ENCODE assay signal across 22 mouse cellular contexts in the genomic region with DNA sequence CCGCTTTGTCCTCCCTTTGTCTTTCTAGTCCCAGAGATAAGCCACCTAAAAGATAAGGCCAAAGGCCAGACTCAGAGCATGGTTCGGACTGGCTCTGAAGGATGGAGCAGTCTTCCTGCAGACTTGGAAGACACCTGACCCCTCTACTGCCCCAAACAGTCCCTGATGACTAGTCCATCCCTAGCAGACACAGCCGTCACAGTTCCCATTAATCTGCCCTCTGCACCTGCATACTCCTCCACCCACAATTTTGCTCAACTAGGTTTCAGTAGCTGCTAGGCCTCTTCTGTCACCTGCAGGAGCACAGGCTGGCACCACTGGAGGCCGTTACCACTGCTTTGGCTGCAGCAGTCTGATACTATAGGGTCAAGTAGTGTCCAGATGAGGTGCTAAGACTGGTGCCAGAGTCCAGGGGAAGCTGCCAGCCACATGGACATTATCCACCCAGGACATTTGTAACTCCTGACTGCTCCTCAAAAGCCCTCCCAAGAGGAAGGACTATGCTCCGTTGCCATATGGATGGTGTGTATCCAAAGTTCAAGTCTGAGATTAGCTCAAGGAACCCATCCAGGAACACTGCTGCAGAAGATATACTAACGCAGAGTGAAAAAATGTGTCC. TPM values are rescaled to one million over a fixed set of nuclear protein-coding genes. Genes with fewer than 3 reads are reported as not detected.
DNase-seq lines count a peak whose midpoint lies in the region; ATAC-seq and TF ChIP-seq lines count a peak whose summit lies in the region.
"Had no signal": no experiment of that assay in that cellular context is flagged by ENCODE, and none has a peak within 500 bp of the region (broad histone marks: within the 10 kb centered on the region; RNA-seq: fewer than 3 reads in every experiment).

No protein-coding gene starts in this region.

- H3K4me2 ChIP-seq in liver, embryonic 13.5 days = no peak overlapping the region
- H3K4me2 ChIP-seq: heart, embryonic 12.5 days; limb, embryonic 15.5 days; midbrain, embryonic 13.5 days; neural tube, embryonic 13.5 days had no signal

- H3K4me3 ChIP-seq in liver, adult 2 months (ENCODE audit: insufficient read depth, low read depth, low read length) = no peak overlapping the region
- no peak overlapping the region for H3K4me3 ChIP-seq in liver, embryonic 13.5 days (replicated peaks)
- H3K4me3 ChIP-seq: embryonic facial prominence, embryonic 10.5 days; forebrain, embryonic 10.5 days; heart, embryonic 12.5 days; limb, embryonic 15.5 days; midbrain, embryonic 13.5 days; neural tube, embryonic 13.5 days had no signal

- H3K9ac ChIP-seq in liver, adult 2 months (ENCODE audit: low read depth, low read length) = peak overlapping the region; percentile 0; the same call in 1 of the 2 replicates
- H3K9ac ChIP-seq in liver, embryonic 13.5 days = peak overlapping the region; percentile 9; the same call in 1 of the 2 replicates
- H3K9ac ChIP-seq: forebrain, postnatal 0 days; heart, embryonic 12.5 days; limb, embryonic 15.5 days; midbrain, embryonic 13.5 days; neural tube, embryonic 13.5 days had no signal

- no peak for TF ChIP-seq CTCF in liver, adult 2 months (IDR thresholded peaks at IDR 0.05; ENCODE audit: low read depth, low read length)

- H3K27me3 ChIP-seq in liver, adult 2 months (ENCODE audit: control insufficient read depth, insufficient read depth, low read length) = no peaks in the 10 kb centered on the region
- H3K27me3 ChIP-seq in liver, embryonic 13.5 days = no peaks in the 10 kb centered on the region
- H3K27me3 ChIP-seq: heart, embryonic 12.5 days; limb, embryonic 15.5 days; midbrain, embryonic 13.5 days; neural tube, embryonic 13.5 days had no signal

- peak overlapping the region; percentile 95 for H3K27ac ChIP-seq in liver, adult 2 months (replicated peaks; ENCODE audit: insufficient read depth, low read depth, low read length)
- H3K27ac ChIP-seq in liver, embryonic 13.5 days = no peak overlapping the region
- H3K27ac ChIP-seq: embryonic facial prominence, embryonic 10.5 days; forebrain, embryonic 10.5 days; limb, embryonic 15.5 days; midbrain, embryonic 13.5 days; neural tube, embryonic 13.5 days had no signal

- WGBS in liver, adult 2 months = 32% methylated on average over 6 of the region's 6 CpGs
- WGBS in liver, embryonic 13.5 days (ENCODE audit: insufficient replicate concordance) = 36% methylated on average over 6 of the region's 6 CpGs

- H3K9me3 ChIP-seq in liver, embryonic 13.5 days (replicated peaks) = no peaks in the 10 kb centered on the region
- H3K9me3 ChIP-seq: embryonic facial prominence, embryonic 10.5 days; forebrain, embryonic 10.5 days; heart, embryonic 12.5 days; limb, embryonic 15.5 days; midbrain, embryonic 13.5 days; neural tube, embryonic 13.5 days had no signal

- TF ChIP-seq POLR2A in liver, adult 2 months (IDR thresholded peaks at IDR 0.05; ENCODE audit: extremely low read depth, insufficient read depth, low read length) = no peak

- peaks cover 60% of the 10 kb centered on the region; the same call in 1 of the 2 replicates for H3K79me2 ChIP-seq in liver, adult 2 months (ENCODE audit: control insufficient read depth, insufficient read depth, low read length)

- H3K36me3 ChIP-seq in liver, adult 2 months (ENCODE audit: control insufficient read depth, insufficient read depth, low read length) = no peaks in the 10 kb centered on the region; the same call in 1 of the 2 replicates
- H3K36me3 ChIP-seq in liver, embryonic 13.5 days = no peaks in the 10 kb centered on the region
- H3K36me3 ChIP-seq: heart, embryonic 12.5 days; limb, embryonic 15.5 days; midbrain, embryonic 13.5 days; neural tube, embryonic 13.5 days had no signal

- peak; percentile 59 for DNase-seq in kidney, adult 11 months
- no peak for DNase-seq in kidney, postnatal 10 days
- DNase-seq in liver, adult 2 months (ENCODE audit: extremely low read depth, low read depth, low spot score) = peak; percentile 73
- no peak for DNase-seq in liver
- peak; percentile 24 for DNase-seq in liver, embryonic 13.5 days
- DNase-seq in thymus, postnatal 10 days (ENCODE audit: low spot score in 2 of 2) = no peak
- DNase-seq: cerebellum, adult 11-12 months; forebrain, postnatal 0 days; gastrocnemius, postnatal 14 days; heart, adult 18-20 months; heart, postnatal 10 days; layer of hippocampus, adult 9-11 months; thymus, postnatal 25 days had no signal

- peak; percentile 43 for ATAC-seq in liver, embryonic 13.5 days (ENCODE audit: low read depth)
- ATAC-seq in megakaryocyte-erythroid progenitor cell, adult 5-6 weeks (replicated peaks; ENCODE audit: low FRiP score, low TSS enrichment, poor library complexity, severe bottlenecking) = peak; percentile 69
- ATAC-seq in monocyte, adult 5-6 weeks (replicated peaks; ENCODE audit: insufficient number of reproducible peaks, low FRiP score, low TSS enrichment, poor library complexity, severe bottlenecking) = no peak
- ATAC-seq: forebrain, postnatal 0 days; lung, postnatal 0 days; midbrain, embryonic 13.5 days had no signal

- peaks cover 58% of the 10 kb centered on the region for H3K4me1 ChIP-seq in liver, adult 2 months (ENCODE audit: control insufficient read depth, insufficient read depth, low read length)
- H3K4me1 ChIP-seq in liver, embryonic 13.5 days (replicated peaks) = peaks cover 95% of the 10 kb centered on the region

RNA-seq across cellular contexts. Expression of gene Gna12, which starts 13.2 kb away (rescaled TPM):
- 43.1 and 56.9 TPM in 2 replicates for total RNA-seq in liver, adult 2 months (2014; rRNA removed)
- polyA plus RNA-seq in liver, adult 2 months (2012; rRNA removed) = 85.1 and 88.2 TPM in 2 replicates
- 5.3 and 7.0 TPM in 2 replicates for polyA plus RNA-seq in liver, embryonic 13.5 days (2015; fragmentation: Nextera tagmentation; extraction: Ambion mirVana)
- 54.8 and 74.3 TPM in 2 replicates for total RNA-seq in megakaryocyte-erythroid progenitor cell, adult 5-6 weeks (2014; fragmentation: Nextera tagmentation)
- total RNA-seq in megakaryocyte-erythroid progenitor cell, adult 5-6 weeks (2017) = 27.8 and 37.6 TPM in 2 replicates
- 10.1 to 11.7 TPM (median 10.6 TPM) in 3 replicates for total RNA-seq in monocyte, adult 5-6 weeks (2017)

Comparison
In these comparisons a context has a peak if more than half of its experiments do, and no peak if none do; other contexts are left out.
1. DNase-seq: peak in kidney, adult 11 months (single experiment), liver, adult 2 months (single experiment) and liver, embryonic 13.5 days (single experiment); none in kidney, postnatal 10 days (single experiment), liver (single experiment) and thymus, postnatal 10 days (0 of 2).